Mouse (Mus musculus) G1E (cell line): ENCODE measurements around the gene Prkcb.

Experiments
- CTCF ChIP-seq: IDR thresholded peaks from 2 replicates; pipeline ENCODE4 v1.5.1; 2012; ENCODE audit warnings: low read depth, low read length, inconsistent platforms, mixed read lengths
- GATA1 ChIP-seq: IDR thresholded peaks from 2 replicates; pipeline ENCODE4 v1.6.1; 2012; ENCODE audit warnings: borderline replicate concordance, low read length, inconsistent platforms, mixed read lengths
- TAL1 ChIP-seq: conservative IDR thresholded peaks from 2 replicates; pipeline ENCODE4 v1.6.1; 2012; ENCODE audit warnings: low read depth, low read length, inconsistent platforms, mixed read lengths

- TF ChIP-seq GATA1: no peak
- no peak for TF ChIP-seq CTCF
- no peak for TF ChIP-seq TAL1
These were observed 171.5 kb downstream of the Prkcb start for GRCm38 (mm10) chr7:122460020-122460419.
